Mouse (Mus musculus): ENCODE data around the gene Ccr1.
"Not testable (repeated sequence)": the region's sequence is repeated elsewhere in the genome, so short reads cannot be mapped to it uniquely, and the experiment has no call there.

DNA sequence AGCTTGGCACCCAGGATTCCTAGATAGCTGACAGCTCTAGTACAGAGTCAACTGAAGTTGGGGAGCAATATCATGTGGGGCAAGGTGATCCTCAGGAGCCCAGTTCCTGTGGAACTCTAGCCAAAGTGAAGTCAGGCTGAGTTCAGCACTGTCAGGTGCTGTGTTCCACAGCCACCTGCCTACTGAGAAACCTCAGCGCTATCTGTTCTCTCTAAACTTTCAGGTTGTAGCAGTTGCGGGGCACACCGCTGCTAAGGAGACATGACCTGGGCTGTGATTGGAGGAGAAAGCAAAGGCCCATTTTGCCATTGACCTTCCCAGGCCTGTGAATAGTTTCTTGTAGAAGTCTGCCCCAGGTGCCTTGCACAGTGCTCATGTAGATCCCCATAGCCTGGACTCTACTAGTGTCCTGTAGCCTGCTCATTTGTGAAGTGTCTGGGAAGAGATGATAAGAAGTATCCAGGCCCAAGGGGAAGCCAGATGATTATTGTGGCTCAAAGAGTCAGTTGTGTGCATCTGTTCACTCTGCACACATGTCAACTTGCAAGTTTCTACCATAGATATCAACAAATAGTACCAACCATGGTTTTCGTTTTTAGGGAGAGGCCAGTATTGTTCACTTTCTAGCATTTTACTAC, 1.5 kb downstream of the Ccr1 start:
- TF ChIP-seq TAL1, GATA1 (IDR thresholded peaks at IDR 0.05; ENCODE audit: low read length): not testable (repeated sequence)
